Mouse (Mus musculus): Measurements from ENCODE around the gene Mr1.
"Not testable (repeated sequence)": the region's sequence is repeated elsewhere in the genome, so short reads cannot be mapped to it uniquely, and the experiment has no call there.

DNA sequence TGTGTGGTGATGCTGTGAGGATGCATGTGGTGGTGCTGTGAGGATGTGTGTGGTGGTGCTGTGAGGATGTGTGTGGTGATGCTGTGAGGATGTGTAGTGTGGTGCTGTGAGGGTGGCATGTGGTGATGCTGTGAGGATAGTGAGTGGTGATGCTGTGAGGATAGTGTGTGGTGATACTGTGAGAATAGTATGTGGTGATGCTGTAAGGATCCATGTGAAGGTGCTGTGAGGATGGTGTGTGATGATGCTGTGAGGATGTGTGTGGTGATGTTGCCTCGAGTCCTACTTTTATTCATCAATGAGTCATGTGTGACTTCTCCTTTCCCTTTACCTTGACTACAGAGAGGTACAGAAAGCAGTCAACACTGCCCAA lies 27.0 kb upstream of the Mr1 start:
- not testable (repeated sequence) for TF ChIP-seq CTCF (IDR thresholded peaks at IDR 0.05; ENCODE audit: borderline replicate concordance, extremely low read depth, insufficient read depth, insufficient read length); POLR2A (IDR thresholded peaks at IDR 0.05; ENCODE audit: borderline replicate concordance, extremely low read depth, insufficient read depth, insufficient read length, poor library complexity, severe bottlenecking)
